Mouse (Mus musculus): ENCODE results near the gene Exoc3l2.

GRCm38 (mm10) chr7:19458072-19458486, 5.1 kb upstream of the Exoc3l2 start:
- TF ChIP-seq POLR2A (IDR thresholded peaks at IDR 0.05; ENCODE audit: insufficient read length, low read depth): no peak
- no peak for TF ChIP-seq MYOG (IDR thresholded peaks at IDR 0.05; ENCODE audit: control insufficient read depth in 1 of 3, insufficient read depth in 1 of 3, insufficient read length in 2 of 3, low read depth in 2 of 3)
- no peak for TF ChIP-seq CEBPB (IDR thresholded peaks at IDR 0.05; ENCODE audit: insufficient read depth, poor library complexity, severe bottlenecking)
- TF ChIP-seq POLR2AphosphoS2 (IDR thresholded peaks at IDR 0.05; ENCODE audit: insufficient read length, low read depth): no peak
- no peak for TF ChIP-seq USF1 (IDR thresholded peaks at IDR 0.05; ENCODE audit: low read depth)
- TF ChIP-seq E2F4 (IDR thresholded peaks at IDR 0.05; ENCODE audit: insufficient read depth): no peak
- no peak for TF ChIP-seq TCF12 (IDR thresholded peaks at IDR 0.05; ENCODE audit: insufficient read depth, poor library complexity, severe bottlenecking)
- TF ChIP-seq MYOD1 (IDR thresholded peaks at IDR 0.05; ENCODE audit: control insufficient read depth in 1 of 3, insufficient read length in 2 of 3, low read depth in 2 of 3): no peak

Data from myocyte (in vitro differentiated cells).